Mouse (Mus musculus) lung, adult 2 months (tissue): ENCODE results near the gene Grpel1.

Experiments used
- CTCF ChIP-seq: fragments of 200-500 bp; IDR thresholded peaks from 2 replicates; pipeline ENCODE4 v1.5.1; 2011; ENCODE audit warnings: mild to moderate bottlenecking, low read length, control low read depth; ENCODE audit not compliant: insufficient read depth
- POLR2A ChIP-seq: fragments of 200-500 bp; IDR thresholded peaks from 2 replicates; pipeline ENCODE4 v1.6.1; 2011; ENCODE audit warnings: low read depth, mild to moderate bottlenecking, control low read depth, low read length, borderline replicate concordance; ENCODE audit errors: extremely low read depth

GRCm38 (mm10) chr5:36436858-36437257 lies 27.9 kb upstream of the Grpel1 start:
- TF ChIP-seq CTCF (no peak), POLR2A (no peak)
